Mouse (Mus musculus) ES-Bruce4 (cell line): ENCODE results near the gene Umps.

Experiments
- CTCF ChIP-seq: IDR thresholded peaks from one replicate; pipeline ENCODE4 v1.8.1; 2011; ENCODE audit warnings: low read depth, low read length
- POLR2A ChIP-seq: IDR thresholded peaks from one replicate; pipeline ENCODE4 v1.8.1; 2011; ENCODE audit warnings: low read length; ENCODE audit not compliant: insufficient read depth

DNA sequence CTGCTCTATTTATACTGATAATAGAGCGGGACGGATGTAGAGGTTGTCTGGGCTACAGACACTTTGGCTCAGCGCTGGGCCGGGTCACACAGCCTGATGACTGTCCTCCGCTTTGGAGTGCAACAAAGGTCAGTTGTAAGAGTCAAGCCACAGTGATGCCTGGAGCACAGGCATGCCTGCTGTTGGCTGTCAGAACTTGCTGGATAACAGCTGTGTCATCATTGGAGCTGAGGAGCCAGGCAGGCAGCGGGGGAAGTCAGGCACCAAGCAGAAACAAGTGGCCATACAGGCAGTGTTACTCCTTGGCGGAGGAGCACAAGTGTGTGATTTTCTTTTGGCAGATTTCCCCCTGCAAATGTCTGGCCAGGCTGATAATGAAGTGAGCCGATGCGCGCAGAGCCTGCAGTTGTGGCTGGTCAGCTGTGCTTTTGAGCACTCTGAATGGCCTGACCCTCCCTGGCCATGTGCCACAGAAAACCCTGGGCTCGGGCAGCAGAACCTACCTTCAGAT lies 25.5 kb downstream of the Umps start:
- TF ChIP-seq CTCF (no peak), POLR2A (no peak)
